Mouse (Mus musculus): Measurements from ENCODE around the gene Ly6g5b.

Ly6g5b gene

GRCm38 (mm10) chr17:35079778-35080177 lies 35.5 kb downstream of the Ly6g5b start:
- peak; percentile 90 for DNase-seq (ENCODE audit: low read depth)

GRCm38 (mm10) chr17:35077786-35078233 lies 37.4 kb downstream of the Ly6g5b start, which contains the start of gene Ly6g6d:
Gene Ly6g6d, minus strand, starts transcription at chr17:35078065.
- no peak for DNase-seq (ENCODE audit: low read depth)

GRCm38 (mm10) chr17:35077285-35077684 lies 37.9 kb downstream of the Ly6g5b start:
- DNase-seq (ENCODE audit: low read depth), result no peak

- DNase-seq (ENCODE audit: low read depth), result no peak
Observed at GRCm38 (mm10) chr17:35076507-35077176, 38.6 kb downstream of the Ly6g5b start, which contains the start of gene Ly6g6e. Gene Ly6g6e, plus strand, starts transcription at chr17:35076902.

- DNase-seq (ENCODE audit: low read depth), result peak; percentile 48
Observed at GRCm38 (mm10) chr17:35074097-35074496, 41.1 kb downstream of the Ly6g5b start.

GRCm38 (mm10) chr17:35071454-35071853 lies 43.8 kb downstream of the Ly6g5b start:
- no peak for DNase-seq (ENCODE audit: low read depth)

GRCm38 (mm10) chr17:35070556-35071229 lies 44.5 kb downstream of the Ly6g5b start:
- no peak for DNase-seq (ENCODE audit: low read depth)

- DNase-seq (ENCODE audit: low read depth), result peak; percentile 52
Observed at GRCm38 (mm10) chr17:35068213-35068914, 46.9 kb downstream of the Ly6g5b start.

- DNase-seq (ENCODE audit: low read depth), result no peak
Observed at GRCm38 (mm10) chr17:35066084-35066483, 49.1 kb downstream of the Ly6g5b start, which contains the start of gene Mpig6b. Gene Mpig6b, minus strand, starts transcription at chr17:35066184.

GRCm38 (mm10) chr17:35064951-35065947 lies 50.0 kb downstream of the Ly6g5b start, which contains the start of gene Ly6g6c:
Gene Ly6g6c, plus strand, starts transcription at chr17:35065388.
- no peak for DNase-seq (ENCODE audit: low read depth)

- no peak for DNase-seq (ENCODE audit: low read depth)
Observed at GRCm38 (mm10) chr17:35064378-35064877, 50.8 kb downstream of the Ly6g5b start.

Data from 416B (cell line).